Mouse (Mus musculus) gastrocnemius, adult 8-10 months (tissue): Measurements from ENCODE around the gene Dus4l. TPM values are rescaled to one million over a fixed set of nuclear protein-coding genes. Genes with fewer than 3 reads are reported as not detected.

Source experiments
- DNase-seq, 2 experiments: peaks; one replicate each; pipeline ENCODE4 v3.0.0; 2022; ENCODE audit warnings: low spot score in 2 of 2
- total RNA-seq, 4 experiments: library from RNA; stranded (reverse); gene quantifications; 2 replicates each; pipeline ENCODE4 v1.2.4; 2022

The Dus4l gene
- total RNA-seq, 4 experiments from 2014 or later = 3.7 to 5.4 (median 4.6) TPM

GRCm38 (mm10) chr12:31592011-31592410, 62.6 kb downstream of the Dus4l start:
- DNase-seq = no peak

Other genes starting within 250 kb of the Dus4l start
- 10 to 100 TPM in 3 of 4 experiments, 1 to 10 TPM in 1; 9.7 to 14.7 (median 12.0) TPM for gene Cbll1, start 155.2 kb downstream of the Dus4l start, total RNA-seq
- not detected for gene Slc26a4, start 94.9 kb downstream of the Dus4l start, total RNA-seq
- gene Bcap29, start 20.2 kb downstream of the Dus4l start, total RNA-seq = 10 to 100 TPM; 25.1 to 30.6 (median 27.9) TPM
- 10 to 100 TPM; 33.3 to 44.0 (median 36.5) TPM for gene Cog5, start within 50 bp of the Dus4l start, total RNA-seq
- not detected for gene Gpr22, start 59.1 kb upstream of the Dus4l start, total RNA-seq